Mouse (Mus musculus) lung, adult 18-20 months (tissue): Measurements from ENCODE around the gene Snrnp25.

Experiments used
- DNase-seq, 2 experiments: peaks; one replicate each; pipeline ENCODE4 v3.0.0; 2022; ENCODE audit warnings: mixed read lengths in 2 of 2

Snrnp25 gene

DNA sequence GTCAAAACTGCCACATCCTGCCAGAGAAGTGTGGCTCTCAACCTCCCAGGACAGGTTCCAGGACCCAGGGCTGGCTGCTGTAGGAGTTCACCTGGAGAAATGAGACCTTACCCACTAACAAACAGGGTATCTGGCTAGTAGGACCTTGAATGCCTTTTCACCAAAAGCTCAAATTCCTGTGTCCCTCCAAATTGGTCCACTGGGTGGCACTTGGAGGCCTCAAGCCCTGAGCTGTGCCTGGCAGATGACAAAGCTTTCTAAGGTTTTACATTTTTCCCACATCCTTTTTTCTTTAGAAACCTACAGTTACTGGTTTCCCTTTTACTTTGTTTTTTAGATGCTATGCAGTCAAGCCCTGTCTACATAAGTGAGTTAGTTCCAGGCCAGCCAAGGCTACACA is 41.9 kb downstream of the Snrnp25 start:
- DNase-seq: no peak

DNA sequence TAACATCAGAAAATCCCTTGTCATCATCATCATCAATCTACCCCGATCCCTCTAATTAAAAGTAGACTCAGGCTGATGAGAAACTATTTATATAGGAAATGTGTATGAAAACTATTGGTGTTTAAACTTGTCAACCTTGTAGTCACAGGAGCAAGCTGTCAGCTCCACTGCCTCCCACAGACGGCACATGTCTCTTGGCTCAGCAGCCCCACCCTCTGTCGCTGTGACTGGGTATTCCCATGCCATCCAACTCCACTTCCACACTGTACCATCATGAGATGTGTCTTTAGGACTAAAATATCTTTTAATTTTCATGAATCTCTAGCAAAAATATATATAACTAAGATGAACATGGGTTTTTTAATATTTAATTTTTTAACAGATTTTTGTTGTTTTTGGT is 43.1 kb downstream of the Snrnp25 start:
- no peak for DNase-seq

DNA sequence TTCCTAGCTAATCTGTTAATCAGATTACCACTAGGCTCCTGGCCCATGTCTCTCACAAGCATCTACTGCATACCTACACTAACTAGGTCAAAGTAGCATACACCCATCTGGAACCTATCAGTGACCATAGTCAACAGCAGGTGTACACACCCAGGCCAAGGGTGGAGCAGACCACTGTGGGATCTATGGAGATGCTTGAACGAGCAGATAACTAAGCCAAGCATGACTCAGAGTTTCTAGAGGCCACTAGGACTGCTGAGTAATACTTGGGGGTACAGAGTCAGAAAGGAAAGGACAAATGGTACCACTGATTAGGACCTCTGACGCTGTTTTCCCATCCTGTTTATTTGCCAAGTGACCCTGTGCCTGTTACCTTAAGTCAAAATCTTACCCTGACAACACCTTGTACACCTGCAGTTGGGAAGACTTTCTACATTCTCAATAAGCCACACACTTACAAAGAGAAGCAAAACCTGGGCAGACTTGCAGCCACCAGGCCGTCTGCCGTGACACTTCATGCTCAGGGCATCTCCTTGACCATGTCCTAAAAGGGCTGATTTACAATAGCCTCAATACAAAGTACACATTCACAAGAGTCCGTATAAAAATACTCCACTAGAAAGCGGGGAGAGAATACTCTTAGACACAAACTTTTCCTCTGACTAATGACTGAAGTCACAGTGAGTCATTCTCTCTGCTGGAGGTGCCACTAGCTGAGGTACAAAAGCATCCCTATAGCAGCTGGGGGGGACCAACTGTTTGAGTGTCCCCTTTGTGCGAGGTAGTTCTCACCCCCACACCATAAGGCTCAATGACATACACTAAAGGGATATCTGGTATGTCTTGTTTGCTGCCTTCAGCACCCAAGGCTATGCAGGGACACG is 45.9 kb downstream of the Snrnp25 start:
- no peak for DNase-seq

DNA sequence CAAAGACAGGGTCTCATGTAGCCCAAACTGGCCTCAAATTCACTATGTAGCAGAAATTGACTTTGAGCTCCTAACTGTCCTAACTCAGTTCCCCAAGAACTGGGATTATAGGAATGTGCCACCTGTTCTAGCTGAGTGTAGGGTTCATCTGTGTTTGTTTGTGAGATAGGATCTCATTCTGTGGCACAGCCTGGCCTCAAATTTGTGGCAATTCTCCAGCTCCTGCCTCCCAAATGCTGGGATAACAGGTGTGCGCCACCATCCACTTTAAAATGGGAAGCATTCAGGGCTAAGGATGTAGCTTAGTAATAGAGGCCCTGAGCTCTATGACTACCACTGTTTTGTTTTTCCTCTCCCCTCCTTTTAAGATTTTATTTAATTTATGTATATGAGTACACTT is 47.9 kb downstream of the Snrnp25 start:
- no peak for DNase-seq

DNA sequence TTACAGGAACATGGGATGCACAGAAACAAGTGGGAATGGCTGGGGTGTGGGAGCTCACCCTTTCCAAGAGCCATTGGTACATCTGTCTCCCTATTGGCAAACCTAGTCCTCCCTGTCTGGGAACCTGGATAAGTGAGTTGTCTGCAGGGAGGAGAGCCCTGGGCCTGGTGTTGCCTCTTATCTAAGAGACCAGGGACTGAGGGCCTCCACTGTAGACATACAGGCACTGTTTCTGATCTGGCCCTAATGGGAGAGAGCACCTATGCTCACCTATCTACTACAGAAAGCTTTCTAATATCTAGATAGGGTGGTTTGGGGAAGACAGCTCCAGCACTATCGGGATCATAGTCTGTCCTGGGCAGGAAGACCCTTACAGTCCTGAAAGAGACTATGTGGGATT is 50.9 kb downstream of the Snrnp25 start:
- DNase-seq: no peak

DNA sequence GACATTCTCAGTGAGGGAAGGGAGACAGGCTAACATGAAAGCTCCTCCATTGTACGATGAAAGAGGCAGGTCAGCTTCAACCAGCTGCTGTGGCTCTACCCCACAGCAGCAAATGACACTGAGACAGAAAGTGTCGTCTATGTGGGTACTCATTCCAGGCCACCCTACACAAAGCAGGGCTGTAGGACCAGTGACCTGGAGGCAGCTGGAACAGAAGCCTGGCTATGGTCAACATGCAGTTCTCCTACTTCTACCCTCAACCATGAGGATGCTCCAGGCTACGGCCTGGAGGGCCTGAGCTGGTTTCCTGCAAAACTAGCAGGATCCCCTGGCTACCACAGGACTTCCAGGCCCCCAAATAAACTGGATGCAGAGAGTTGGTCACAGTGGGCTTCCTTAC is 51.4 kb downstream of the Snrnp25 start:
- no peak for DNase-seq
